Mouse (Mus musculus) MEL (cell line): Measurements from ENCODE around the gene Exosc10.

Source experiments
- BHLHE40 ChIP-seq: IDR thresholded peaks from 2 replicates; pipeline ENCODE4 v1.6.1; 2012; ENCODE audit warnings: low read depth, mild to moderate bottlenecking, inconsistent platforms, low read length, improper control_type of control experiment, borderline replicate concordance
- GABPA ChIP-seq: IDR thresholded peaks from 2 replicates; pipeline ENCODE4 v1.6.1; 2012; ENCODE audit warnings: low read depth, mild to moderate bottlenecking, inconsistent platforms, low read length, improper control_type of control experiment, moderate library complexity
- MXI1 ChIP-seq: IDR thresholded peaks from 2 replicates; pipeline ENCODE4 v1.6.1; 2011; ENCODE audit warnings: mild to moderate bottlenecking, low read depth, low read length, improper control_type of control experiment
- NRF1 ChIP-seq: IDR thresholded peaks from 2 replicates; pipeline ENCODE4 v1.6.1; 2014; ENCODE audit warnings: low read depth, mild to moderate bottlenecking, inconsistent platforms, low read length, improper control_type of control experiment, moderate library complexity; ENCODE audit not compliant: poor library complexity, insufficient read depth, severe bottlenecking
- POLR2A ChIP-seq, 2 experiments: IDR thresholded peaks; 2 replicates each; pipeline ENCODE4 v1.6.1; 2011 to 2012; ENCODE audit warnings: low read length in 2 of 2, mild to moderate bottlenecking in 2 of 2, control low read depth in 1 of 2, improper control_type of control experiment in 1 of 2, low read depth in 1 of 2, moderate library complexity in 1 of 2; ENCODE audit not compliant: control insufficient read depth in 1 of 2, insufficient read depth in 1 of 2, poor library complexity in 1 of 2
- RAD21 ChIP-seq: IDR thresholded peaks from 2 replicates; pipeline ENCODE4 v1.6.1; 2011; ENCODE audit warnings: mild to moderate bottlenecking, low read depth, low read length, improper control_type of control experiment
- USF1 ChIP-seq: IDR thresholded peaks from 2 replicates; pipeline ENCODE4 v1.6.1; 2014; ENCODE audit warnings: low read depth, mild to moderate bottlenecking, inconsistent platforms, low read length, improper control_type of control experiment, moderate library complexity

GRCm38 (mm10) chr4:148588793-148589192 is 30.6 kb downstream of the Exosc10 start:
- TF ChIP-seq GABPA (no peak), NRF1 (no peak), BHLHE40 (no peak), POLR2A (IDR thresholded peaks at IDR 0.05; ENCODE audit: control insufficient read depth in 1 of 2, insufficient read depth in 1 of 2, low read depth in 1 of 2, low read length in 2 of 2, poor library complexity in 1 of 2) (no peak), RAD21 (no peak), USF1 (no peak), MXI1 (peak; percentile 80)
